Mouse (Mus musculus) yolk sac, embryonic 10.5 days (tissue): ENCODE measurements around the gene Gm5485.
A peak's percentile ranks its signal among the peaks of the same experiment; 100 is the strongest.

ENCODE experiments used
- DNase-seq: peaks from one replicate; pipeline ENCODE4 v3.0.0-alpha.2; 2017; ENCODE audit warnings: low spot score

Gene Gm5485

DNA sequence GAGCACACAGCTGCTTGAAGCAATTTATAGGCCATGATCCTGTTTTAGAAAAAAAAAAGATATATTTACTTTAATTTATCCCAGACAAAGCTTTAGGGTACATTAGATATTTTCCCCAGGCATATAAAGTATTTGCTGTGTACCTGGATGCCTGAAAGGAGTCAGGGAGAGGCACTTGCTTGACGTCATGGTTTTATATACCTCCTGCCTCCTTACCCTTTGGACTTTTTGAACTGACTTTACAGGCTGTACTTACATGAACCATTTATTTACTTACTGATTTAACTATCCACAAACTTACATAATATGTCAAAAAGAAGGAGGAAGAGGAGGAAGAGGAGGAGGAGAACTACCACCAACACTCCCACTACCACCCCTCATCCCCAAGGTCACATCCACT is at the start of gene Gm5485:
Gm5485 (minus strand) TSS at position 171 of the 400 bp plus-strand sequence.
- no peak for DNase-seq

DNA sequence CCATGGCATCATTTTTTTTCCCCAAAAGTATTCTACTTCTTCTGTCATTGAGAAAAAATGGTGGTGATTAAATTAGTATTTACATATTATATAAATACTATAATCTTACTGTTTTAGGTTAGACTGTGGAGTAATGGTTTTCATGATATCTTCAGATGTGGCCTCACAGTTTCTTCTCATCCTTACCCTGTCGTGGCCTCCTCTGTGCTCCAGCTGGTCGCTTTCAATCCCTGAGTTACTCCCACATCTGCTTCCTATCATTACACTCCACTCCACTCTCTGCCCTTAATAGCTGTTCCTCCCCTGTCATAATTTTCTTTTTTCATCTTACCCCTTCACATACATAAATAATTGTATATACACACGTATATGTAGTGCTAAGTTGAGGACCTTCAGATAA is 41.0 kb upstream of the Gm5485 start:
- no peak for DNase-seq

DNA sequence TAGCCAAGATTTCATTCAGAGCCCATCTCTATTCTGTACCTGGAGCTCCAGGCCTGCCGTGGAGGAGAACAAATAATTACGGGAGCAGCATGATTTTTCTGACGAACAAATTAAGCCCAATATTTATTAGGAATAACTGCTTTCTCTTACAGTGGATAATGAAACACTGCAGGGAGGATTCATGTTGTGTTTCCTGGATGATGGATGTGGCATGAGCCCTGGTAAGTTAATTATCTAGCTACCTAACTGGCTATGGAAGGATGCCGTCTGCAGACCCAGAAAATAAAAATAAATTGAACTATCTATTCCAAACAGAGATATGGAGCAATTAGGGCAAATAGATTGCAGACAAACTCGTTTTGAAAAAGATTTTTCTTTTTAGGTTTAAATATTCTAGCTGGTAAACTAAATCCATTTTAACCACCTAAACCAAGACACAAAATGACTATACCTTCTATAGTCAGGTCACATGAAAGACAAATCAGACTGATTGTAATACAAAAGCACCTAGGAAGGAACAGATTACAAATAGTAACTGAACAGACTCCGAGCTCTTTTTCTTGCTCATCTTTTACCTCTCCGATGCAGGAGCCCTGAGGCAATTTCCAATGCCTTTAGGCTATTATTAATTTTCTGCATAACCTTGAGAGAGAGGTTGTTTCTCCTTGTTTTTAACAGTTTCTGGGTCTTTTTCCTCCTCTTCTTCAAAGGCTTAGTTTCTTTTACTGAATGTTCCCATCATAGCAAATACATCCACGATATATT is 34.1 kb upstream of the Gm5485 start:
- no peak for DNase-seq

DNA sequence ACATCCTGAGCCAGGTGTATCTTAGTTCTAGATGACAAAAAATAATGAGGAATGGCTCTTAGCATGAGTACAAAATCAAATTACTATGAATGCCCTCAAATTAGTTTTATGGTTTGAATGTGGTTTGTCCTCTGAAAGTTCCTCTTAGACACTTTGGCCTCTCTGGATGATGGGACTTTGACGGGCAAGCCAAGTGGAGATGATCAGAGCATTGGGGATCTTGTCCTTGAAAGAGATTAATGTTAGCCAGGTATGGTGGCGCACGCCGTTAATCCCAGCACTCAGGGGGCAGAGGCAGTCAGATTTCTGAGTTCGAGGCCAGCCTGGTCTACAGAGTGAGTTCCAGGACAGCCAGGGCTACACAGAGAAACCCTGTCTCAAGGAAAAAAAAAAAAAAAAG is 32.4 kb upstream of the Gm5485 start:
- no peak for DNase-seq

DNA sequence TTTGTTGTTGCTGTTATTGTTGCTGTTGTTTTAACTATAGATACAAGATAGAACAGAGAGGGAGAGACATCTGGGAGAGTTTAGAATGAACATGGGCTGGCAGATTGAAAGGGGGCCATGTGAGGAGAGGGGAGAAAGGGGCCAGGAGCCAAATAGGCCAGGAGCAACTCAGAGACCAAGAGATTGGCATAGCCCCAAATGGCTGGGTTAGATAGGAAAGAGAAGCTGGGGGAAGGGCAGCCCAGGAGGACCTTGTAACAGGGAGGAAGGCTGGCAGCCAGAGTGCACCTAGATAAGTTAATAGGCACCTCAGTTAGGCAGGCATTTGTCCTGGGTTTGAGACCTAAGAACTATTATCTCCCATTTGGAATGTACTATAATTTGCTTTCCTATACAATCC is 25.3 kb upstream of the Gm5485 start:
- no peak for DNase-seq

DNA sequence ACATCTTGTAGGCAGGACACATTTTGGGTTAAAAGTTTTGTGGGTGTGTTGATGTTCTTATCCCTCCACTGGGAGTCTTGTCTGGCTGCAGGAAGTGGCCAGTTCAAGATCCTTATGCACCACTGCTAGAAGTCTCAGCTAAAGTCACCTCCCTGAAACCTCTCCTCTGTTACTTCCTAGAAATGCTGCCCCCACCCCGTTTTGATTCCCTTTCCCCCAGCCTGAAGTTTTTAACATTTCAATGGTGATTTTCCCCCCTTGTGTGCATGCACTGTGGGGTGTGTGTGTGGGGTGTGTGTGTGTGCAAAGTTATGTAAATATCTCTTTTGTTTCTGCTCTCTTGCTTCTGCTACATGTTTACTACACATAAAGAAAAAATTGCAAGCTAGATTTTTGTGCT is 23.2 kb upstream of the Gm5485 start:
- DNase-seq: no peak

DNA sequence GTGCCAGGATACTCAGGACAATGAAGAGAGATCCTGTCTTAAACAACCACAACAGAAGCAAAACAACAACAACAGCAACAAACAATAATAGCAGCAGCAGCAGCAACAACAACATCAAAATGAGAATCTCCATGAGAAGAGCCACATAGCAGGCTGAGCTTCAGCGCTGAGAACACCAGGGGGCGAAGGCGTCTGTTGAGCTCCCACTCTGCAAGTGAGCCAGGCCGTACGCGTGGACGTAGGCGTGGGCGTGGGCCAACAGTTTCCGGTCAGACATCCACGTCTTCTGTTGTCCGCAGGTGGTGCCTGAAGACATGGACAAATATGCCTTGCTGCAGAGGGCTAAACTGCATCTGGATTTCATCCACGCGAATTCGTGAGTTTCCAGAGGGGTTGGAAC is 18.8 kb upstream of the Gm5485 start, which contains the start of gene Morc1:
Morc1 (plus strand) TSS at position 211 of the 400 bp plus-strand sequence.
- DNase-seq: no peak

DNA sequence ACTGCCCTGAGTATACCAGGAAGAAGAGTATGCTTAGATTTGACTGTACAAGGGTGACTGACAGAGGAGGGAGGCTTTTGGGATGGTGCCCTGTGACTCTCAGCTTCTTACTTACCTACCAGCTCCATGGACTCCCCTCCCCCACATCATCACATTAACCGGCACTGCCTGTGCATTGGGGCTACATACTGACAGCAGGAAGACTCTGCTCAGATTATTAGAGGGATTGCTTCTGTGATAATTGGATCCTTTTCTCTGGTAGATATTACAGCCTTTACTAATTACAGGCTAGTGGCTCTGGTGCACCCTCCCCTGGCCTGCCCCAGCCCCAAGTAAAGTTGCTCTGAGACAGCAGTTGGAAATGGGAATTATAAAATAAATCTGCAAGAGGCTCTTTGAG is 17.2 kb upstream of the Gm5485 start:
- DNase-seq: no peak

DNA sequence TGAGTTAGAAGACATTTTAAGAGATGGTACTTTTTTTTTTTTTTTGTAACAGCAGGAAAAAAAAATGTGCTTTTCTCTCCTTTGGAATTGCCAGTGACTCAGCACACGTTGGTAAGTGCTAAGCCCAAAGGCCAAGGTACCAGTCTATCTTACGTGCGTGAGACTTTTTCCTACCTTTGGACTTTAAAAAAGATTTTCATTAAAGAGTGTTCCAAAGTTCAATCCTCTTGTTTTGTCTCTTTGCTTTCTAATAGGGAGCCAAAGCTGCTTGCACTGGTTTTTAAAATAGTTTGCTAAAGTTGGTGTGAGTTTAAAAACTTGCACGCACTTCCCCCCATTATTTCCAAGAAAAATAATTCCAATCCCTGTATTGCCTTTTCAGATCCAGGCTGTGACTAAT is 11.9 kb upstream of the Gm5485 start:
- no peak for DNase-seq

DNA sequence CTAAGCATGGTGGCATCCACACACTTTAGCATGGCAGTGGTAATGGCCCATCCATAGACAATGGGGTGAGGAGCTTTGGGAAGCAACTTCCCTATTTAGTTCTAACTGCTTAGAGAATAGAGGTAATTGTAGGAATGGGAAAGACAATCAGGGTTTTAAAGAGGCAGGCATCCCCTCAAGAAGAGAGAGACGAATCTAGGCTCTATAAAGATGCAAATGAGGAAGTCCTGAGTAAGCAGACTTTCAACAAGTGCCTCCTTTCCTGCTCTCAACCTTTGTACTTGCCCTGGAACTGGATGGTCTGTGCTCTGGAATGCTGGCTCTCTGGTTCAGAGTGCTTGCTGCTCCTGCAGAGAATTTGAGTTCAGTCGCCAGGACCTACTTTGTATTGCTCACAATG is 10.3 kb upstream of the Gm5485 start:
- DNase-seq: peak; percentile 42

DNA sequence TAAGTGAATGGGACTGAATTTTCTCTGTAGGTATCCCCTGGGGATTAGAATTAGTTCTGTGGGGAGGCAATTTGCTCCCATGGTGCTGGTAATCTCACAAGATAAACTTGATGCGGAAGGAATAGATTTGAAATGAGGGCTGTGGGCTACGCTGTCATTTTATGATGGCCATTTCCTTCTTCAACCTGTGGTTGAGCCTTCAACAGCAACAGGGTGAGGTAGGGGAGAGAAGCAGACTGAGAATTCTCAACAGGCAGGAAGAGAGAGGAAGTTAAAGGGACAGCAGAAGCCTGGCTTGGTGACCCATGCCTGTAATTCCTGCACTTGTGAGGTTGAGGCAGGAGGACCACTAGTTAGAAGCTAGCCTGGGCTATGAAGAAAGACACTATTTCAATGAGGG is 6.8 kb upstream of the Gm5485 start:
- DNase-seq: no peak

DNA sequence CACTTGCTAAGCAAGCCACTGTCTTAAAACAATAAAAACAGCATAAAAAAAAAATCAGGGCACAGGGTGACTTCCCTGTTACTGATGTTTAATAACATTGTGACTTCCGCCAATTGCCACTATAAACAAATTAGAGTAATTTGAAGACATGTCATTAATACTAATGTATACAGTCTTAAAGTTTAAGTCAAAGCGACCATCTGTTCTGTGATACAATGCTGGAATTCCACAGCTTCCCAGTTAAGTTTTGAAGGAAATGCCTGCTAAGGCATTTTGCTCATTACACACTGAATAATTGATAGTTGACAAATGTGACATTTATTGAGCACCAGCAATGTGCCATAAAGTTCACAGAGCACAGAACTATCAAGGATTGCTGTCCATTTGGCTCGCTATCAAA is 6.3 kb upstream of the Gm5485 start:
- DNase-seq: no peak

DNA sequence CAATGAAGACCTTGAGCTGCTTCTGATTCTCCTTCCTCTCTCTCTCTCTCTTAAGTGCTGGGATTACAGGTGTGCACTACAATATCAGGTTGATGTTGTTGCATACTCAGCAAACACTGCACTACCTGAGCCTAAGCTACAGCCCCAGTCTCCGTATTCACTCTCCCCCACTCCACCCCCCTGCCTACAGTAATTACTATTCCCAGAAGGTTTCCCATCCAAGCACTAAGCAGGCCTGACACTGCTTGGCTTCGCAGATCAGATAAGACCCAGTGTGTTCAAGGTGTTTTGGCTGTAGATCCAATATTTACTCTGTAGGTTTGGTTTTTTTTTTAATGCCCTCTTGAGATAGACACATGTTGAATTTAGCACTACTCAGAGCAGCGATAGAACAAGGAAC is 2.1 kb downstream of the Gm5485 start:
- DNase-seq: no peak

DNA sequence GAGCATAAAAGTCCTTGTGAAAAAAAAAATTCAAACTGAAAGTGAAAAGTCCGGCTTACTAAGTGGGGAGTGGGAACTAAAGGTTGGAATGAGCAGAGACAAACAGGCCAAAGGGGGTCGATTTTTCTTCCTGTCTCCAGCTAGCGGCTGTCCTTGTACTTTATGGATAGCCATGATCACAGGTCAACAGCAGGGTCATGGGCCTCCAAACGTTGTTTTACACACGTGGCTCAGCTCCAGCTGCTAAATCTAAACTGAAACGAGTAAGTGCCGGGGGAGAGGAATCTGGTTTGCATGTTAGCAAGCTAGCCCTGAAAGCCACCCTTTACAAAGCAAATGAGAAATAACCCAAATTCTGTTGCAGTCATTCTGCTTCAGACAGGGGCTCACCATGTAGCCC is 2.6 kb downstream of the Gm5485 start:
- DNase-seq: no peak

DNA sequence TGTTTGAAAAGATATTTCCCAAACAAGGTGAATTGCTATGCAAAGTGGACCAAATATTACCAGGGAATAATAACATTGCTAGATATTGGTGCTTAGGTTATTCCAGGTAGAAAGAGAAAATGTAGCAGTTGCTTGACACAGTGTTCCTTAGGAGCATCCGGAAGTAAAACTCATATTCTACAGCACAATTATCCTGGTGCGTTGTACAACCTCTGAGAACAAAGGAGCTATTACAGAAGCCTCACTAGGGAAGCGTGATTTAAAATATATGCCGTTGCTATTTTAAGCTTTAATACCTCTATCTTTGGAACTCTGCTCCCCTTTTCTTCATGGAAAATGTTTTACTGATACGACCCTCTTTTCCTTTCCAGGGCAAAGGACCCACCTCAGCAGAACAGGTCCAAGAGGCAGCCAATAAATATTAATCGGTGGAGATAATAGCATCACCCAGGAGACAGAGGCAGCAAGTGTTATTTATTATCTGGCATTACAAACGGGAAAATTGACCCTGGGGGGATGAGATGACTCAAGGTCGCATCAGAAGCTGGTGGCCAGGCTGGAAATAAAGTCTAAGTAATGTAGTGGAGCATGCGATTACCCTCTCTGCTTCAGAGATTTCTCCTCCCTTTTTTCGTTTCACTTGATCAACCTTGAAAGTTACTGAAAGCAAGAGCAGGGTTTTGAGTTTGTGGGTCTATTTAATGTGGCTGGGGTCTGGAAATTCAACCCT is 6.4 kb downstream of the Gm5485 start:
- DNase-seq: no peak

DNA sequence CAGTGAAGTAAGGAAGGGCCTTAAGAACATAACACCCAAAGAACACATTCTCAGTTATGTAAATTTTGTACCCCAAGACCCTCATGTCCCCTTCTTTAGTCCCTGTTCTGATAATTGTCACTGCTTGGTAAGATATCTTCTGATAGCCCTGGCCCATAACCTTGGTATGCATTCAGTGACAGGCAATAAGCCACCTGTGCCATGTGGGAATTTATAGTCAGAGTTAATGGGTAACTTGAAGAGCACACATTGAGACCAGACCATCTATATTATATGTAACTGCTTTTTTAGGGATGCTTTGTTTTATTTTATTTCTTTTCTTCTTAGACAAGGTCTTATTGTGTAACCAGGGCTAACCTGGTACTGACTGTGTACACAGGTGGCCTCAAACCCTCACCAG is 8.2 kb downstream of the Gm5485 start:
- no peak for DNase-seq

DNA sequence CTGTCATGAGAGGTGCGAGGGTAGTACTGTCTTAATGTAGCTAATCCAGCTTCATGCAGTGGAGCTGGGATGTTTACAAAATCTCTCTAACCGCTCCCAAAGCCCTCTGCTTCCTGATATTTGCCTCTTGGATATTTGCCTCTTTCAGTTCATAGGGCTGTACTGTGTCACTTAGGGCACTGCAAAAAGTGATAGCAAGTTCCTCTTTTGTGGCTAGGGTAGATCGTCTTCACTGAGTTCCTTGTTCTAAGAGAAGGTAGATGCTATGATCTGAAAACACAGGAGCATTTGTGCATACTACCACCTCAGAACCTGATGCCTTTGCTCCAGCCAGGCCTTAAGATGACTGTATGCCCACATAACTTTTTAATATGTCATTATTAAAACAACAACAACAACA is 8.8 kb downstream of the Gm5485 start:
- no peak for DNase-seq

DNA sequence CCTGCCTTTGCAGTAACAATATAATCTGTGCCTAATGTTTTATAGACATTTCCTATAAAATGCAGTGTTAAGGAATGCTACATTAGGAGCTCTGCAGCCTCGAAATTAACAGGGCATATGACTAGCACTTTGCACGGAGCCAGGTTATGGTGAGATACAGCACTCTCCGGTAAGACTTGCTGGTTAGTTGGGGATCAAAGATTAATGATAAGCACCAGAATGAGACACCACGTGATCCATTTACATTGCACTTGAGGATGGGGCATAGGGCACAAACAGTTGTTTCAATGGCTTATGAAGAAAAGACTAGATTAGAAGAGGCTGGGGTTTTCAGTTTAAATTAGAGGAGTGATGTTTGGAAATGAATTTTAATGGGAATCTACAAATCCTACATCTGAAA is 9.3 kb downstream of the Gm5485 start:
- DNase-seq: no peak

DNA sequence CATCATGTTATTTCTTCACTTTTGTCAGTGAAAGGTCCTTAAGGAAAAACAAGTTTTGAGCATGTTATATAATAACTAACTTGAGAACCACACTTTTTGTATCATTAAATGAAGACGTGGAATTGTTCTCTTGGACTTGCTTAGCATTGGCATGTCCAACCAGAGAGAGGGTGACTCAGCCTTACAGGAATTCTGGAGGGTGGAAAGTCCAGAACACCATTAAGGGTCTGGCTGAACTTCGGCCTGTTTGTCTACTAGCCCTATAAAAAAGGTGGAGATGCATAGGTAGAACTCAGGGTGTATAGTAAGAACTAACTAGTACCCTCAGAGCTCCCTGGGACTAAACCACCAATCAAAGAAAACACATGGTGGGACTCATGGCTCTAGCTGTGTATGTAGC is 16.9 kb downstream of the Gm5485 start:
- no peak for DNase-seq

DNA sequence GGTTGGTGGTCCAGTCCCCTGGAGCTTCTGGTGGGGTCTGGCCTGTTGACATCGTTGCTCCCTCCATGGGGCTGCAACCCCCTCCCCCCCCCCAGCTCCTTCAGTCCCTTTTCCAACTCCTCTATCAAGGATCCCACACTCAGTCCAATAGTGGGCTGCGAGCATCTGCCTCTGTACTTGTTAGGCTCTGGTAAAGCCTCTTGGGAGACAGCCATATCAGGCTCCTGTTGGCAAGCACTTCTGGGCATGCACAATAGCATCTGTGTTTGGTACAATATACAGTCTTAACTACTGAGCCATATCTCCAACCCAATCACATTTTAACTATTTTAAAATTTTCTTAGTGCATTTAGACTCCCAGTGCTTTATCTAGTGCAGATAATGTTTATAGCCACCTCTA is 25.2 kb downstream of the Gm5485 start:
- no peak for DNase-seq

DNA sequence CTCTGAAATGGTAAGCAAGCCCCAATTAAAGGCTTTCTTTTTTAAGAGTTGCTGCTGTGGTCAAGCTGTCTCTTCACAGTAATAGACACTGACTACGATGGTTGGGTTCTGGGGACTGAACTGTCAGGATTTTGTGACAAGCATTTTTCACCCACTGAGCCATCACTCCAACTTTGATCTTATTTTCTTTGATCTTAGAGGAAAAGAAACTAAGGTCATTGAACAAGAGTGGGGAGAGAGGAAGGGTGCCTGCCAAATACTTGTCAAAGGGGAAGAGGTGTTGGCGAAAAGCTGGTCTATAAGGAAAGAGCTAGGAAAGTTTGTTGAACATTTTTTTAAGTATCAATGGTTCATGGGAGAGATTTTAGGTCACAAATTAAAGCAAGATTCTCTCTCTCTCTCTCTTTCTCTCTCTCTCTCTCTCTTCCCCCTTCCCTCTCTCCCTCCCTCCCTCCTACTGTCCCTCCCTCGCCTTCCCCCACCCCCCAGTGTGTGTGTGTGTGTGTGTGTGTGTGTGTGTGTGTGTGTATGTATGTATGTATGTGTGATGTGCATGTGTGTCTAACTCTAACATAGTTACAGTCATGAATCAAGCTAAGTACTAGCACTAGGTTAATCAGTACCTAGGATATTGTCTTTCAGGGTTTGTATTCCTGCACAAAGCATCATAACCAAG is 28.5 kb downstream of the Gm5485 start:
- no peak for DNase-seq

DNA sequence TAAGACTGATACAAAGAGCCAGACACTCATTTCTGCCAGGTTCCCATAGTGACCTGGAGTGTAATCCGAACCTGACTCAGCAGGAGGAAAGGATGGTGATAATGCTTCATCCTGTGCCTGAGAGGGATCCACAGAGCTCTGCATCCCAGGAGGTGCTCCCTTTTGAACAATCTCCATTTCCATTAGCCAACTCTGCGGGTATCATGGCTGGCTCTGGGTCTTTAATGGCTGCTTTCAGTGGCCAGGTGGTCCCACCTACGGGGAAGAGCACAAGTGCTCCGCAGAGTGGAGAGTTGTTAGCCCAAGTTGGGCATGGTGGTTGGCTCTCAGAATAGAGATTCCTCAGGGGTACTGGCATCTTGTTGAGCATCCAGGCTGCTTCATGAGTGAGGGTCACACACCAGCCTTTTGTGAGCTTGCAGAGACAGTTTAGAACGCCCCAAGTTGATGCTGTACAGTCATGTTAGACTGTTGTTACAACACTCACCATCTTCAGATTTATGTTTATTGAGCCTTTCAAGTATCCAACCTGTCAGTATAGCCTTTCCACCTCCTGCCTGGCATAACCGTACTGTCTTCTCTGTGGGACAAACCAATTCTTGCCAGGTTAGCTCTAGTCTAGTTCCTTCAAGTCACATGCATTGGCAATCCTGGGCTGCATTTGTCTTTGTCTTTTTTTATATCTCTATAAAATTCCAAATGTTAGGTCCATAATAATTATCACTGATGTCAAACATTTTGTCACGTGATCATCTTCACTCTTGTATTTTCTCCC is 38.3 kb downstream of the Gm5485 start:
- no peak for DNase-seq
